Mouse (Mus musculus): ENCODE measurements around the gene Igsf9. TPM values are rescaled to one million over a fixed set of nuclear protein-coding genes. Genes with fewer than 3 reads are reported as not detected.

Igsf9 gene
- polyA plus RNA-seq, 1 experiment from 2014 or later = 11.0 TPM

DNA sequence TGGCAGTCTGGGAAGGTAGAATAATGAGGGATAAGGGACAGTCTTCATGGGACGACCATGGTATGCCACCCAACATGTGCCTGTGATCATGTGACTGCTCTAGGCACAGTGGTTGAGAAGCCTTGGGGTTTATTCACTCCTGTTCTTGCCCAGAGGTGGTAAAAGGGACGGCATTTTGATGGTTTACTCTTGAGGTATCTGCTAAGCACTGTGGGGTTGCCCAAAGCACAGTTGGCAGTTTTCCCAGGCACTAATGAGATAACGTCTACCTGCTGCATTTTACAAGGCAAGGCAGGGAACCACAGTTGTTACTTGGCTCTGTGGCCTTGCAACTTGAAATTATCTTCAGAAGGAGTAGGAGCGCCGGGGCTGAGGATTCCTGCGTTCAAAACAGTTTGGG lies 58.2 kb downstream of the Igsf9 start:
- no peak for ATAC-seq

DNA sequence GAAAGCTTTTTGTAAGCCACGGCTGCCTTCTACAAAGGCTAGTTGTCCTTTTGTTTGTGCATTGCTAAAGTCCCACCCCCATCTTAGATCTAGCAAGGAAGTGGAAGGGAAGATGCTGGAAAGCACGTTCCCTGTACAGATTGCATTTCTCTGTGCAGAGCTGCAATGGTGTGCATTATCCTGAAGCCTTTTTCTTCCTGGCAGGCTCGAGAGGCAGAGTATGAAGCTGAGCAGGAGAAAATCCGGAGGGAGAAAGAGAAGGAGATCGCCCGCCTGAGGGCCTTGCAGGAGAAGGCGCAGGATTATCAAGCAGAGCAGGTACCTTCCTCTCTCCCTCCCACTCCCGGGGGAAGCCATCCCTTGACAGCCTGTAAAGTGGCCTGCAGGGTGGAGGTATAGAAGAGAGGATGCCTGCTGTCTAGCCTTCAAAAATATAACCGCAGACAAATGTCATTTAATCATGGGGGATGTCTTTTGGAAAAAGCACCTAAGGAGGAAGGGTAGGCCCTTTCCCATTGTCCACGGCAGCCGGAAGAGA lies 58.8 kb downstream of the Igsf9 start:
- ChIA-PET CTCF (no interaction called here), POLR2A (no interaction called here)
- peaks cover 21% of the 10 kb centered on the region for H3K27me3 ChIP-seq
- in situ Hi-C loops (cut with MboI; ENCODE audit: low pct_unique_long_range_greater_than_20kb) = loop anchor here (25.0 kb wide), 1 partner anchor 847 kb away; no protein-coding TSS in a partner anchor
- ATAC-seq (no peak), DNase-seq (ENCODE audit: low read depth, low spot score) (no peak)
- TF ChIP-seq CTCF (IDR thresholded peaks at IDR 0.05) = no peak

More for the DNA sequence above, 58.2 kb downstream of the Igsf9 start:
- H3K27me3 ChIP-seq = peaks cover 20% of the 10 kb centered on the region
- no peak for DNase-seq (ENCODE audit: low read depth, low spot score)
- TF ChIP-seq CTCF (IDR thresholded peaks at IDR 0.05) = no peak
- CTCF ChIA-PET = interaction anchor here (1.6 kb wide), 1 partner anchor 11 kb away, joined by 5 read pairs; no protein-coding TSS in a partner anchor
- in situ Hi-C loops (cut with MboI; ENCODE audit: low pct_unique_long_range_greater_than_20kb) = loop anchor here (25.0 kb wide), 1 partner anchor 847 kb away; no protein-coding TSS in a partner anchor
- POLR2A ChIA-PET = no interaction called here

DNA sequence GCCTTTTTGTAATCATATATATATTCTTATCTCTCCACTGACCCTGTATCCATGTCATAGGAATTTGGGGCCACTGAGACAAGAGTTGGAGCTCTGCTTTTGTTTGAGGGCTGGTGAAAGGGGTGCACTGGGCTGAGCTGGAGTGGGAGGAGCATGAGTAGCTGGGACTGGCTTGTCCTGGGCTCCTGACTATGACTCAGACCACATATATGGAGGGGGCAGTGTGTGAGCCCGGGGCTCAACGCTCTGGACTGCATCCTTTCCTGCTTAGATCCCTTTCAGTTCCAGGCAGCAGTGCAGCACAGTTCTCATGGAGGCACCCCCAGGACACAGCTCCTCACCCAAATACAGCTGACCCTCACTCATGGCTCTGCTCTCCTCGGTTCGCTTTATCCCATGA lies 64.5 kb downstream of the Igsf9 start:
- DNase-seq (ENCODE audit: low read depth, low spot score) = no peak
- no peak for TF ChIP-seq CTCF (IDR thresholded peaks at IDR 0.05)
- CTCF ChIA-PET = interaction anchor here (1.3 to 1.5 kb wide), 3 partner anchors 18 to 137 kb away, joined by 3 to 7 read pairs (median 3); no protein-coding TSS in a partner anchor
- peaks cover 14% of the 10 kb centered on the region for H3K27me3 ChIP-seq
- POLR2A ChIA-PET = no interaction called here
- peak; percentile 61 for ATAC-seq
- in situ Hi-C loops (cut with MboI; ENCODE audit: low pct_unique_long_range_greater_than_20kb) = loop anchor here (25.0 kb wide), 1 partner anchor 841 kb away; no protein-coding TSS in a partner anchor

Other genes starting within 250 kb of the Igsf9 start
- 0.06 TPM for gene Atp1a4, start 223.4 kb upstream of the Igsf9 start, polyA plus RNA-seq (2021)
- gene Igsf8, start 220.1 kb upstream of the Igsf9 start, polyA plus RNA-seq (2021) = 148 TPM
- gene Atp1a2, start 183.7 kb upstream of the Igsf9 start, polyA plus RNA-seq (2021) = 0.69 TPM
- gene Kcnj9, start 152.5 kb upstream of the Igsf9 start, polyA plus RNA-seq (2021) = 0.08 TPM
- 0.04 TPM for gene Kcnj10, start 140.6 kb upstream of the Igsf9 start, polyA plus RNA-seq (2021)
- 6.6 TPM for gene Pigm, start 105.2 kb upstream of the Igsf9 start, polyA plus RNA-seq (2021)
- 0.08 TPM for gene Slamf9, start 6.4 kb upstream of the Igsf9 start, polyA plus RNA-seq (2021)
- 609 TPM for gene Tagln2, start 18.3 kb downstream of the Igsf9 start, polyA plus RNA-seq (2021)
- 0.08 TPM for gene Cfap45, start 39.0 kb downstream of the Igsf9 start, polyA plus RNA-seq (2021)
- 0.04 TPM for gene Vsig8, start 74.2 kb downstream of the Igsf9 start, polyA plus RNA-seq (2021)
- not detected for gene Slamf8, start 108.8 kb downstream of the Igsf9 start, polyA plus RNA-seq (2021)
- gene Fcrl6, start 120.8 kb downstream of the Igsf9 start, polyA plus RNA-seq (2021) = not detected
- 0.78 TPM for gene Dusp23, start 151.2 kb downstream of the Igsf9 start, polyA plus RNA-seq (2021)
- 0.04 TPM for gene Crp, start 216.3 kb downstream of the Igsf9 start, polyA plus RNA-seq (2021)

Data from Patski (cell line).